Mouse (Mus musculus) embryonic fibroblast, embryonic 13.5 days (primary cell): ENCODE measurements at regions not wholly inside any gene's neighbourhood (a gene's known extent, or its start where the extent isn't known, plus 50 kb on each side); places are given as distances from the start of the nearest gene placed in this dataset.

Source experiments
- H3K27ac ChIP-seq: 2 replicates; pipeline ENCODE4 v1.5.1; 2012; ENCODE audit warnings: low read length, control low read depth, inconsistent platforms; ENCODE audit not compliant: insufficient read depth
- H3K4me1 ChIP-seq: 2 replicates; pipeline ENCODE4 v1.6.1; 2011; ENCODE audit warnings: low read length; ENCODE audit not compliant: control insufficient read depth, insufficient read depth
- H3K4me3 ChIP-seq: 2 replicates; pipeline ENCODE4 v1.5.1; 2011; ENCODE audit warnings: mild to moderate bottlenecking, control low read depth, low read length; ENCODE audit not compliant: insufficient read depth
- CTCF ChIP-seq: IDR thresholded peaks from 2 replicates; pipeline ENCODE4 v1.5.1; 2011; ENCODE audit warnings: mild to moderate bottlenecking, control low read depth, low read length, moderate library complexity, borderline replicate concordance; ENCODE audit not compliant: insufficient read depth
- POLR2A ChIP-seq: IDR thresholded peaks from 2 replicates; pipeline ENCODE4 v1.6.1; 2011; ENCODE audit warnings: low read depth, mild to moderate bottlenecking, control low read depth, low read length, moderate library complexity

DNA sequence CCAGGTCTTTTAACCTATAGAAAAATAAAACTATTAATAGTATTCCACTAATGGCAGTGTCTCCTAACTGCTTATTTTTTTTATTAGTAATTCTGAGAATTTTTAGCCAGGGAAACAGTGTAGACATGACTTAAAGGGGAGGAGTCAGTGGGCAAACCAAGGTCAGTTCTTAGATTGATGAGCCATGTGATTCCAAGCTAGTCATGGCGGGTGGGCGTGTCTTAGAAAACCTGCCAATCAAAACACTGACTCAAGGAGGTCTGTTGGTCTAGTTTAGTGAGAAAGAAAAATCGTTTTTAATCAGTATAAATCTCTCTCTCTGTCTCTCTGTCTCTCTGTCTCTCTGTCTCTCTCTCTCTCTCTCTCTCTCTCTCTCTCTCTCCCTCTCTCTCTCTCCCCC, 225.3 kb upstream of the Gcfc2 start:
- H3K4me1 ChIP-seq: peaks cover 2% of the 10 kb centered on the region; the same call in 1 of the 2 replicates
- TF ChIP-seq CTCF: no peak
- no peak for TF ChIP-seq POLR2A
- H3K27ac ChIP-seq: no peak overlapping the region
- H3K4me3 ChIP-seq: no peak overlapping the region

DNA sequence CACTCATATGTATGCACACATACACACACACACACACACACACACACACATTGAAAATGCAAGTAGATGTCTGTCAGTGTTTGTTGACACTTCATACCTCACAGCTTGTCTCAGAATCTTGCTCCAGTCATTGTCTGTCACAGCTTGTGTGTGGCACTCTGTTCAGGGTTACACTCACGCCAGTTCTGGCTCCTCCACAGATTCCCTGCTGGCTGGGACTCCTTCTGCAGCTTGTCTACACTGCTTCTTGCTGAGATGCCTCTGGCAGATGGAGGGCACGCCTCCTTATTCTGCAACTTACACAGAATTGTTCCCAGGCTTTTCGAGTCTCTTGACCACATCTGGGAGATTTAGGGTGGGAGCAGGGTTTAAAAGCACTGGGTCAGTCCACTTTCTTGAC, 208.6 kb upstream of the Gcfc2 start:
- no peak for TF ChIP-seq POLR2A
- no peak for TF ChIP-seq CTCF

DNA sequence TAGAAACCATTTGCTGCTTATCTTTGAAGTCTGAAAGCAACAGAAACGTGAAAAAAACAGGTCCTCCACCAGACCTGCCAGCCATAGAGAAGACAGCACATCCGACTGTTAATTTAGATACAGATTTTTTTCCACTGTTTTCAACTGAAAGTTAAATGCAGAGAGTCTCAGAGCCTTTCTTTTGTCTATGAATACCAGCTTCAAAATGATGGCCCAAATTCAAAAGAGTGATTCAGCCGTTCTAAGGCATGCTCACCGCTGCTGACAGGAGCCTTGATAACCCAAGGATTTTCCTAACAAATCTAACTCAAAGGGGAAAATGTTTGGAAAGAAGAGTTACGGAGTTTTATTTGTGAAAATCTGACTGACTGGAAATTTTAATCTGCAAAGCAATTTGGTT, 207.1 kb upstream of the Gcfc2 start:
- H3K4me3 ChIP-seq: no peak overlapping the region
- H3K27ac ChIP-seq: peak overlapping the region; percentile 24; the same call in 1 of the 2 replicates
- H3K4me1 ChIP-seq: no peaks in the 10 kb centered on the region
- TF ChIP-seq CTCF: no peak
- no peak for TF ChIP-seq POLR2A

More for the DNA sequence above, 208.6 kb upstream of the Gcfc2 start:
- Histone ChIP-seq H3K4me3 (no peak overlapping the region), H3K4me1 (no peaks in the 10 kb centered on the region), H3K27ac (no peak overlapping the region)

DNA sequence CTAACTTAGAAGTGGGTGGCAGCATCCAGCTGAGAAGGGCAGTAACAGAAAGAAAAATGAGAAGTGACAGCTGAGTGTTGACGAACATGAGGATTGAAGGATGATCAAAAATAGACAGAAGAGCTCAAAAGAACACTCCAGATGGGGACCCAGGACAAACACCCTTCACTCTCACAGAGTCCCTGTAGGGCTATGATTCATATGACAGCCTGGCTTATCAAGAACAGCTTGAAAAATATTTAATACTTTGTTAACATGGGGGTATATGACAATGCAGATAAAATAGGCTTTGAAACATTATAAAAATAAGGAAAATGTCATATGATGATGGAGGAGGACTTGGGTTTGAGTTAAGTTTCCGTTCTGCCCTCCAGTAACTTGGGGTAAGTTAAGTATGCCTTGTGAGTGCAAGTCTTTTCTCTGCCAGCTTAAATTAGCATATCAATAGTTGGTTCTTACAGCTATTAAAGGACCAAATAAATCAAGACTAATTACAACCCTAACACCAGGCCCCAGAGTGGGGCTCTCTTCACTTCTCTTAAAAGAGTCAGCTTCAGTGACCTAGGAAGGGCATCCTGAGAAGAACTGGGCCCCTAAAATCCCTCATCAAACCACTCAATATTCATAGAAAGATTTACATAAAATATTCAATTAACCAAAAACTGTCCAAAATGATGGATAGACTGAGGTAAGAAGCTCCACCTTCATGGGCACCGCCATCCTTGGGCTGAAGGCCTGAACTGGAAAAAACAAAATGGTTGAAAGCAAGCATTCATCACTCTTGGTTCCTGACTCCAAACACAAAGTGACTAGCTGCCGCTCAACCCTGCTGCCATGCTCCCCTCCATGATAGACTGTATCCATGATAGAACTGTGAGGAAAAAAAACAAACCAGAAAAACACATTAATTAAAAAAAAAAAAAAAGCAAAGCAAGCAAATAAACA, 198.6 kb upstream of the Gcfc2 start:
- no peak overlapping the region for H3K4me3 ChIP-seq
- H3K4me1 ChIP-seq: no peaks in the 10 kb centered on the region
- TF ChIP-seq POLR2A: no peak
- TF ChIP-seq CTCF: no peak
- no peak overlapping the region for H3K27ac ChIP-seq

DNA sequence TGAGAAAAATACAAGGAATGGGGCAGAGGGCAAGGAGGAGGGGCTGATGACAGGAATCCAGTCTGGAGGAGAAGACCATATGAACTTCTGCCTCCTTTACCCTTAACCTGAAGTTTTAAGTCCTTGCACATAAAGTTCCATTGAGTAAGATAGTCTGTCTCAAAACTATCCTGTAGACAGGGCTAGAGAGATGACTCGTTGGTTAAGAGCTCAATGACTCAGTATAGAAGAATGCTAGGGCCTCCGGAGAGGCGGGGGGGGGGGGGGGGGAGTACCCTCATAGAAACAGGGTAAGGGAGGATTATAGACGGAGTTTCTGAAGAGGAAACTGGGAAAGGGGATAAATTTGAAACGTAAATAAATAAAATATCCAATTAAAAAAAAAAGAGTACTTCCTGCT, 191.8 kb upstream of the Gcfc2 start:
- TF ChIP-seq CTCF (no peak), POLR2A (no peak)
- no peak overlapping the region for H3K4me3 ChIP-seq

DNA sequence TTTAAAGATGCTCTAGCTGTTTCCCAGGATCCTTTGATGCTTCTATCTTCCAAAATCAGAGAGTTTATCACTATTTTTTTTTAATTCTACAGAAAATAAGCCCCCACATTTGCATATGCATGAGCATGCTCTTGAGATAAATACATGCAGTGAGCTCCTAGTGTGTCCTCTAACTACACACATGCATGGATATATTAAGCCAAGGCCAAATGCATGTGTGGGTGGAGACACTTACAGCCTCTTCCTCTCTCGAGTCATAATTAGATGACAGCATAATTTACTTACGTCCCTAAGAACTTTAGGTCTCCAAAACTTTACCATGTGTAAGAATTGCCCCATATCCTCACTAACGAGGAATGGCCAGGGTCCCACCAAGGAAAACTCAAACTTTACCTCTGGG, 189.9 kb upstream of the Gcfc2 start:
- TF ChIP-seq POLR2A: no peak
- TF ChIP-seq CTCF: no peak
- Histone ChIP-seq H3K4me3 (no peak overlapping the region), H3K27ac (no peak overlapping the region), H3K4me1 (peaks cover 7% of the 10 kb centered on the region)

More for the DNA sequence above, 191.8 kb upstream of the Gcfc2 start:
- H3K4me1 ChIP-seq: peaks cover 7% of the 10 kb centered on the region
- H3K27ac ChIP-seq: peak overlapping the region; percentile 87

DNA sequence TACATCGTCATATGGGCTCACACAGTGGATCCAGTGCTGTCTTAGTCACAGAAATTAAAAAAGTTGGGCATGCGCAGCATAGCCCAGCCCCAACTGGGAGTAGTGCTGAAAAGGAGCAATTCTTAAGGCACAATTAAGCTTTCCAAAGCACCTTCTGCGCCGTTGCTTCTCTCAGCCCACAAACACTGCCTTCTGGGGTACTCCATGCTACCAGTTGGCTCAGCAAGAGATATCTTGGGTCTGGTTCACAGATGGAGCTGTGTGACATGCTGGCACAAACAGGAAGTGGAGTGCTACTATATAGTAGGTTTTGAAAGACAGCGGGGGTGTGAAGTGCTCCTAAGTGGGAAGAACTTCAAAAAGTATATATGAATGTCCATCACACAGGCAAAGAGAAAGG, 185.0 kb upstream of the Gcfc2 start:
- H3K27ac ChIP-seq: no peak overlapping the region
- no peak overlapping the region for H3K4me3 ChIP-seq
- TF ChIP-seq CTCF: no peak
- TF ChIP-seq POLR2A: no peak
- no peaks in the 10 kb centered on the region for H3K4me1 ChIP-seq

DNA sequence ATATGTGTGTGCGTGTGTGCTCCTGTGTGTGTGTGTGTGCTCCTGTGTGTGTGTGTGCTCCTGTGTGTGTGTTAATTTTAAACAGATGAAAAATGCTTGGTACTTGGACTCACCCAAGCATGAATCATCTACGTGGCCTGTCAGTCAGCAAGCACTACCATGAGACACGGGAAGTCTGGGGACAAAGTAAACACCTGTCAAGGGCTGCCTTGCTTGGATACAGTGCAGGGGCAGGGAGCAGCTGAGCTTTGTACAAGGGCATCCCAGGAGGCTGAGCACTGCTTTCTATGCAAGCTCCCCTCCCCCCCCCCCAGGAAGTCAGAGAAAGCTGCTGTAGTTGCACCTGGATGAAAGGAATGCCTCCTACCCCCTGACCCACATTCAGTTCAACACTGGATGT, 173.8 kb upstream of the Gcfc2 start:
- Histone ChIP-seq H3K27ac (no peak overlapping the region), H3K4me3 (no peak overlapping the region), H3K4me1 (peaks cover 2% of the 10 kb centered on the region; the same call in 1 of the 2 replicates)
- no peak for TF ChIP-seq CTCF
- TF ChIP-seq POLR2A: no peak

DNA sequence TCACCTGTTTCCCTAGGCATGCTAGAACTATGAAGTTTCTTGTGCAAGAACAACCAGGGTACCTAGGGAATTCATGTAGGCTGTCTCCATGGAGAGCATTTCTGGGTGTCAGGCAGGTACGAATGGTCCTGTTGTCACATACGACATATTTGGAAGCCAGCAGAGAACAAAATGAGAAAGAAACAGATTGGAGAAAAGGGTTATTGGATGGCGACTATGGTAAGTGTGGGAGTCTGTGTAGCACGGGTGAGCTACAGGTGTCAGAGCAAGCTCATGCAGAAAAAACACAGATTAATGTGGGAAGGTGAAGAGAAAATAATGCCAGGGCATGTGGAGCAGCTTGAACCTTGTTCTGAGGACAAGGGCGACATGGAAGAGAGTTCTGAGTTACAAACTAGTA, 171.8 kb upstream of the Gcfc2 start:
- H3K27ac ChIP-seq: no peak overlapping the region
- TF ChIP-seq CTCF (no peak), POLR2A (no peak)
- no peak overlapping the region for H3K4me3 ChIP-seq
- H3K4me1 ChIP-seq: peaks cover 2% of the 10 kb centered on the region; the same call in 1 of the 2 replicates

DNA sequence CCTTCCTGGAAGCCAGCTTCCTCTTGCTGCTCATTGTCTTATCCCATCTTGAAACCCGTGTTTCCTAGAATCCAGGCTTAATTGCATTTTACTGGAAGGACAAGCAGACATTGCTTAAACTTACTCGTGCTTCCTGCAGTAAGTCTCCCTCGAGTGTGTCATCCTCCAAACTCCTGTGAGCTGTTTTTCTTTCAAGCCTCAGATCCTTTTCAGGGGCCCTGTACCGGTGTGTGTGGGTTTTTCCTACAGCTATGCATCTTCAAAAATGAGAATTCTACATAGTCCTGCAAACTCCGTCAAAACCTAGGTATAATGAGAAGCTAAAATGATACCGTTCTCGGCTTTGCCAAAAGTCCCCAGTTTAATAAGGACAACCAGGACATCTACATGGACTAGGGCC, 167.2 kb upstream of the Gcfc2 start:
- Histone ChIP-seq H3K27ac (no peak overlapping the region), H3K4me3 (no peak overlapping the region), H3K4me1 (peaks cover 2% of the 10 kb centered on the region; the same call in 1 of the 2 replicates)
- TF ChIP-seq CTCF: no peak
- TF ChIP-seq POLR2A: no peak

DNA sequence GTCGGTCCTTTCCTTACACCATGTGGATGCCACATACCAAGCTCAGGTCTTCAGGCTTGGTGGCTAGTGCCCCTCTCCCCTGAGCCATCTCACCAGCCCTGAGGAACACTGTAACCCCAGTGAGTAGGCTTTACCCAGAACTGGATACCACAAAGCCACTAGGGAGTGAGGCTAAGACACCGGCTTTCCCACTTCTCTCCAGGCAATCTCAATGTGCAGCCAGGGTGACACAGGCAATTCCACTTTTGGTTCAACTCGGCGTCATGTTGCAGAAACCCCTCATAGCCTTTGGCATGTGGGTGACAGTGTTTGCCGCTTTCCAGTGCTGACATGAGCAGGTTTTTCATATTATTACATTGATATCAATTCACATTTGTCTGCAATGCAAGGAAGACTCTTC, 164.6 kb upstream of the Gcfc2 start:
- no peaks in the 10 kb centered on the region for H3K4me1 ChIP-seq
- no peak overlapping the region for H3K27ac ChIP-seq
- H3K4me3 ChIP-seq: no peak overlapping the region
- no peak for TF ChIP-seq POLR2A
- no peak for TF ChIP-seq CTCF
